Mouse (Mus musculus) mouse embryonic stem cell (cell line): Measurements from ENCODE around the gene Cfap44.

Source experiments
- in situ Hi-C, 2 experiments: fragments of 300-500 bp; cut with MboI; formaldehyde crosslinking; loops; 1 replicate in 1 of 2; 3 replicates in 1 of 2; pipeline ENCODE4 v1.14.3; 2019 to 2020; ENCODE audit warnings: low sequenced_read_pairs in 2 of 2, low pct_unique_long_range_greater_than_20kb in 1 of 2, mixed read lengths in 1 of 2; ENCODE audit not compliant: unreplicated experiment in 1 of 2

The Cfap44 gene

DNA sequence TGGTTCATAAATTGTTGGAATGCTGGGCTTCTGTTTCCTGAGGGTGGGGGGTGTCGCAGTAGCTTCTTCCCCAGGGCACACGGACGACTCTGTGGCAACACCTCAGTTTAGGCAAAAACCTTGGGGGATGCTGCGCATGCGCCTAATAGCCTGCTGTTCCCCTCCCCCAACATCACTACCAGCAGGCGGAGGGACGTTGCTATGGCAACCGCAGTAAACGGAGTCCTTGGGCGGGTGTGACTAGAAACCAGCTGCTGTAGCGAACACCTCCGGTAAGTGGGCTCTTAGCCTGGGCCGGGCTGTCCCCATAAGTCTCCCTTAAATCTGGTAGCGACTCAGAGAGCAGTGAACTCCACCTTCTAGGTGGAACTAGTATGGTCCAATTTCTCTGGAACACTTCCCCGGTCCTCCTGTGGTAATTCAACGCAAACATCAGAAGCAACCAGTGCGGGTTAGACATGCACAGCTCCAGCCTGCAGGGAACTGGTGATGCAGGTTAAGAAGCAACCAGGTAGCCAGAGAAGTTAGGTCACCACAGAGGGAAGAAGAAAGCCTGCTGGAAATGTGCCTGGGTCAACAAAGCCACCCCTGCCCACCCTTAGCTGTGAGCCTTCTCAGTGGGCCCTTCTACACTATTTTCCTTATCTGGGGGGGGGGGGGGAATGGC lies at the start of gene Cfap44:
Gene Cfap44, plus strand, starts transcription at position 220 of the 667 bp plus-strand sequence.
- in situ Hi-C loops: no loop called here

- in situ Hi-C loops: no loop called here
Measured at GRCm38 (mm10) chr16:44347071-44347901, 47.3 kb upstream of the Cfap44 start, which contains the start of gene Spice1. TSS of gene Spice1 (plus strand) at chr16:44347121.

- in situ Hi-C loops: no loop called here
Measured at GRCm38 (mm10) chr16:44349801-44350397, 44.7 kb upstream of the Cfap44 start.

- in situ Hi-C loops: no loop called here
Measured at GRCm38 (mm10) chr16:44356291-44356690, 38.3 kb upstream of the Cfap44 start.

DNA sequence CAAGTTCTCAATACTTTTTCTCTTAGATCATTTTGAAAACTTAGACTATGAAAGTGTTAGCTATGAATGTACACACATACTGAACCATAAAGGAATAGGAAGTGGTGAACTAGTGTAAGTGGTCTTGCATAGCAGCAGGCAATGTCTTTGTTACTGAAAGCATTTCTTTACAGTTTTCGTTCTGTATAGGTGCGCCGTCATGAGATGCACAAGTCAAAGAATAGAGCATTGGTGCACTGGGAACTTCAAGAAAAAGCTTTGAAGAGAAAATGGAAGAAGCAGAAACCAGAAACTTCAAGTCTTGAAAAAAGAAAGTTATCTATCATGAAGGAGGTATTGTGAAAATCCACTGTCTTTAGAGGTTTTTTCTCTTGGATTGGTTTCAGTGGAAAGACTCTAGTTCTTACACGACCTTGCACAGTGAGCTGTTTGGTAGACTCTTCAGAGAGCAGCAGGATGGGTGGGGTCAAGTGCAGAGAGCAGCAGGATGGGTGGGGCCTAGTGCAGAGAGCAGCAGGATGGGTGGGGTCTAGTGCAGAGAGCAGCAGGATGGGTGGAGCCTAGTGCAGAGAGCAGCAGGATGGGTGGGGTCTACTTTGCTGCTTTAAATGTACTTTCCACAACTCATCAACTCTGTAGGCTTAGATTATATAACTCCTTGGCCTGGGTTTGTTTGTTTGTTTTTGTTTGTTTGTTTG lies 36.9 kb upstream of the Cfap44 start:
- in situ Hi-C loops: no loop called here

DNA sequence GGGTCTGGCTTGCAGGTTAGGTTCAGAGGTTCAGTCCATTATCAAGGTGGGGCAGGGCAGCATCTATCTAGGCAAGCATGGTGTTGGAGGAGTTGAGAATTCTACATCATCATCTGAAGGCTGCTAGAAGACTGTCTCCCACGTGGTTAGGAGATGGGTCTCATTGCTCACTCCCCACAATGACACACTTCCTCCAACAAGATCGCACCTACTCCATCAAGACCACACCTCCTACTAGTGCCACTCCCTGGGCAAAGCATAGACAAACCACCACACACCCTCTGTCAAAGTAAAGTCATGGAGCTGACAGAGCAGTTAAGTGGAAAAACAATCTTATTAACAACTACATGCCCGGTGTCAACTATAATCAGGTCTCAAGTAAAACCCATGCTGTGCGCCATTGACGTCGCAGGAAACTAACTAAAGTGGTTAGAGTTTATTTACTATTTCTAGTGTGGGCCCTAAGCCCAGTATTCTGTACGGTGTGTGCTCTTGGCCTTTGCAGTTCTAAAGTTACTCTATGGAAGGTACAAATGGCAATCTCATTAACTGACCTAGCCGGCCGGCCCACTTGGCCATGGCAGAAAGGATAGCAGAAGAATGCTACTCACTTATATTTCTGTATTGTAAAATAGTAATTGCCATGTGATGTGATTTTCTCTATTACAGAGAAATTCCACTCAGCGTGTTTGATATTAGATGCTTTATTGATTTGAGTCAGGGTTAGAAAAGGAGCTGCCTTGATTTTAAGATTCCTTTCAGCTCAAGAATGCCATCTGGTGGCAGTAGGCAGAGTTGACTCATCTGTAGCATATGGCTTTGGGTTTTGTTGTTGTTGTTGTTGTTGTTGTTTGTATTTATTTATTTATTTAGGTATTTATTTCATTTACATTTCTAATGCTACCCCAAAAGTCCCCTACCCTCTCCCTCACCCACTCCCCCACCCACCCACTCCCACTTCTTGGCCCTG lies 32.4 kb upstream of the Cfap44 start:
- in situ Hi-C loops: no loop called here

GRCm38 (mm10) chr16:44365522-44365921 lies 29.1 kb upstream of the Cfap44 start:
- in situ Hi-C loops: no loop called here

- in situ Hi-C loops: no loop called here
Measured at GRCm38 (mm10) chr16:44375459-44375858, 19.1 kb upstream of the Cfap44 start.

GRCm38 (mm10) chr16:44380006-44380405 lies 14.6 kb upstream of the Cfap44 start:
- in situ Hi-C loops: no loop called here

DNA sequence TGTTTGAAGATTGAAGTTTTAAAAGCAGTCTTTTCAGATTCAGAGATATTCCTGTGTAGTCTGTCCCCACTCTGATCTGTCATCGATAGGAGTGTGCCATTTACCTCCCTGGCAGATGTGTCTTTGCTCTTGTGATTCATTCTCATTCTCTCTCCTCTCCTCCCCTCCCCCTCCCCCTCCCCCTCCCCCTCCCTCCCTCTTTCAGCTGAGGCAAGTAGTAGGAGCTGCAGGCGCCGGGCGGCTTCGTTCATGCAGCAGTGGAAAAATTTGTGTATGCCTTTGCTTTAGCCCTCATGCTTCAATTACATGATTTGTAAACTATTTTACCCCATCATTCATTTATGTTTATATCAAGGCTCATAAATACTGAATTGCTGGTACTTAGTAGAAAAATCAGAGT lies 13.0 kb upstream of the Cfap44 start:
- in situ Hi-C loops: no loop called here

- in situ Hi-C loops: no loop called here
Measured at GRCm38 (mm10) chr16:44383549-44383948, 11.0 kb upstream of the Cfap44 start.

GRCm38 (mm10) chr16:44384251-44384650 lies 10.3 kb upstream of the Cfap44 start:
- in situ Hi-C loops: no loop called here

- in situ Hi-C loops: no loop called here
Measured at GRCm38 (mm10) chr16:44391877-44392548, 2.6 kb upstream of the Cfap44 start.

- in situ Hi-C loops: no loop called here
Measured at GRCm38 (mm10) chr16:44404933-44405332, 10.3 kb downstream of the Cfap44 start.

GRCm38 (mm10) chr16:44407211-44407610 lies 12.6 kb downstream of the Cfap44 start:
- in situ Hi-C loops: no loop called here

GRCm38 (mm10) chr16:44408290-44408689 lies 13.7 kb downstream of the Cfap44 start:
- in situ Hi-C loops: no loop called here

GRCm38 (mm10) chr16:44410176-44410575 lies 15.6 kb downstream of the Cfap44 start:
- in situ Hi-C loops: no loop called here
